In genomic region chr12:59969948-59970347, GRCm38 (mm10) we compare ENCODE assay signal across 17 mouse cellular contexts.
DNase-seq lines count a peak whose midpoint lies in the region; ATAC-seq lines count a peak whose summit lies in the region.
"Had no signal": no experiment of that assay in that cellular context is flagged by ENCODE, and none has a peak within 500 bp of the region (broad histone marks: within the 10 kb centered on the region; RNA-seq: fewer than 3 reads in every experiment).

No protein-coding gene starts in this region.

- no peaks in the 10 kb centered on the region for H3K36me3 ChIP-seq in heart, embryonic 11.5 days (ENCODE audit: control insufficient read depth, insufficient read depth, low read length)
- H3K36me3 ChIP-seq: heart, embryonic 13.5 days had no signal

- no peaks in the 10 kb centered on the region for H3K9me3 ChIP-seq in heart, embryonic 11.5 days (replicated peaks; ENCODE audit: control insufficient read depth, low read length)
- H3K9me3 ChIP-seq: heart, embryonic 13.5 days had no signal

- H3K9ac ChIP-seq in heart, embryonic 11.5 days (ENCODE audit: low read depth, low read length): no peak overlapping the region
- H3K9ac ChIP-seq: heart, embryonic 13.5 days; hindbrain, embryonic 14.5 days had no signal

- no peak for ATAC-seq in heart, embryonic 11.5 days (replicated peaks; ENCODE audit: insufficient number of reproducible peaks, low FRiP score, low TSS enrichment)
- no peak for ATAC-seq in erythroid progenitor cell, adult 5-6 weeks (replicated peaks; ENCODE audit: low FRiP score, poor library complexity, severe bottlenecking)

- intact Hi-C loops in heart, postnatal 10 days (cut with DNase I): no loop called here

- H3K4me1 ChIP-seq in heart, embryonic 11.5 days (ENCODE audit: control insufficient read depth, insufficient read depth, low read length): no peaks in the 10 kb centered on the region
- H3K4me1 ChIP-seq: heart, embryonic 13.5 days had no signal

- H3K27ac ChIP-seq in heart, embryonic 11.5 days (ENCODE audit: low read depth, low read length): no peak overlapping the region
- H3K27ac ChIP-seq: heart, embryonic 13.5 days; hindbrain, embryonic 14.5 days; macrophage had no signal

- peak; percentile 12 for DNase-seq in adrenal gland, postnatal 14 days
- DNase-seq in adrenal gland, postnatal 36 days: no peak
- peak; percentile 5 to 11 for DNase-seq in heart, adult 9 months (ENCODE audit: low spot score in 2 of 2)
- DNase-seq in heart, postnatal 10 days: peak; percentile 30 to 48
- peak; percentile 11 for DNase-seq in lung, postnatal 25 days (ENCODE audit: low spot score)
- no peak for DNase-seq in right cerebral cortex, postnatal 10 days (ENCODE audit: low spot score in 2 of 2)
- DNase-seq: adrenal gland, postnatal 25 days; cerebellum, postnatal 36 days; kidney, adult 11 months; layer of hippocampus, postnatal 36 days; midbrain, embryonic 14.5 days; thymus, postnatal 36 days had no signal

- H3K4me2 ChIP-seq in heart, embryonic 11.5 days: no peak overlapping the region
- H3K4me2 ChIP-seq: heart, embryonic 13.5 days; hindbrain, embryonic 14.5 days had no signal

- H3K27me3 ChIP-seq in heart, embryonic 11.5 days (ENCODE audit: control insufficient read depth, insufficient read depth, low read length): no peaks in the 10 kb centered on the region
- H3K27me3 ChIP-seq: heart, embryonic 13.5 days had no signal

- WGBS in heart, embryonic 11.5 days (ENCODE audit: insufficient replicate concordance): 73% methylated on average over 2 of the region's 2 CpGs

- no peak overlapping the region for H3K4me3 ChIP-seq in heart, embryonic 11.5 days (ENCODE audit: low read depth, low read length)
- H3K4me3 ChIP-seq: heart, embryonic 13.5 days had no signal

Comparison
In these comparisons a context has a peak if more than half of its experiments do, and no peak if none do; other contexts are left out.
1. DNase-seq: peak in adrenal gland, postnatal 14 days (single experiment), heart, adult 9 months (2 of 2), heart, postnatal 10 days (2 of 2) and lung, postnatal 25 days (single experiment); none in adrenal gland, postnatal 36 days (0 of 2) and right cerebral cortex, postnatal 10 days (0 of 2).